Mouse (Mus musculus) embryonic facial prominence, embryonic 12.5 days (tissue): ENCODE measurements around the gene Map10. TPM values are rescaled to one million over a fixed set of nuclear protein-coding genes. Genes with fewer than 3 reads are reported as not detected.

Source experiments
- ATAC-seq: fragments of 200-750 bp; cut with Nextera tagmentation; 2 replicates; pipeline ENCODE4 v1.8.0; 2017; ENCODE audit not compliant: insufficient number of reproducible peaks, insufficient read depth, low FRiP score, low TSS enrichment
- H3K27ac ChIP-seq: fragments of 300-500 bp; sonication (generic); 2 replicates; pipeline ENCODE4 v1.5.1; 2016; ENCODE audit warnings: mild to moderate bottlenecking
- H3K27me3 ChIP-seq: fragments of 300-500 bp; sonication (generic); 2 replicates; pipeline ENCODE4 v1.6.1; 2016; ENCODE audit warnings: mild to moderate bottlenecking, moderate library complexity
- H3K36me3 ChIP-seq: fragments of 300-500 bp; sonication (generic); 2 replicates; pipeline ENCODE4 v1.6.1; 2016; ENCODE audit warnings: mild to moderate bottlenecking
- H3K4me1 ChIP-seq: fragments of 300-500 bp; sonication (generic); 2 replicates; pipeline ENCODE4 v1.6.1; 2016
- H3K4me2 ChIP-seq: fragments of 300-500 bp; sonication (generic); replicated peaks from 2 replicates; pipeline ENCODE4 v1.6.1; 2016; ENCODE audit warnings: mild to moderate bottlenecking, moderate library complexity
- H3K4me3 ChIP-seq: fragments of 300-500 bp; sonication (generic); 2 replicates; pipeline ENCODE4 v1.5.1; 2016; ENCODE audit warnings: mild to moderate bottlenecking
- H3K9ac ChIP-seq: fragments of 300-500 bp; sonication (generic); 2 replicates; pipeline ENCODE4 v1.6.1; 2016; ENCODE audit warnings: mild to moderate bottlenecking, moderate library complexity
- H3K9me3 ChIP-seq: fragments of 300-500 bp; sonication (generic); 2 replicates; pipeline ENCODE4 v1.6.1; 2016; ENCODE audit warnings: mild to moderate bottlenecking, moderate library complexity
- WGBS: fragments of 180-500 bp; shearing (Covaris S2); methylation state at CpG from one replicate; pipeline ENCODE4 v1.1.7; 2016; 5-methylcytosine and 5-hydroxymethylcytosine counted together
- polyA plus RNA-seq: library from polyadenylated mRNA; unstranded; fragments of >200 nt; fragmentation: Nextera tagmentation; extraction: Ambion mirVana; gene quantifications from 2 replicates; pipeline ENCODE4 v1.2.1, GENCODE M21; 2016

The Map10 gene
- polyA plus RNA-seq, 1 experiment from 2014 or later: 7.1 TPM

DNA sequence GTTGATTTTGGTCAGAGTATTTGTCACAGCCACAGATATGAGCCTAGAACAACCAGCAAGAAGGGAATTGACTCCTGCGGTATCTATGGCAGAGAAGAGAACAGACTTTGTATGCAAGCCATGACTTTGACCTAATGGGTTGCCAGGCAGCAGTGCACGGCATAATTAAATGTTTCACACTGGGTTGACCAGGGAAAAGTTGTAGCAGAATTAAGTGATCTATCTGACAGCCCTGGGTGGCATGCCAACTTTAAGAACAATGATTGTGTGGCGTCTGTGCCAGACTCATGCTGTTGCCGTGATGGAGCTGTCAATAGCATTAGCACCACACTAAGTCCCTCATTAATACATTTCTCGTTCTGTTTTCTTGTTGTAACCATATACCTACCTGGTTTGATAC lies 11.1 kb upstream of the Map10 start:
- H3K4me1 ChIP-seq: no peaks in the 10 kb centered on the region
- no peak overlapping the region for H3K9ac ChIP-seq
- no peak overlapping the region for H3K4me2 ChIP-seq
- no peak overlapping the region for H3K27ac ChIP-seq
- H3K9me3 ChIP-seq: no peaks in the 10 kb centered on the region
- 83% methylated on average over 5 of the region's 5 CpGs for WGBS
- H3K36me3 ChIP-seq: no peaks in the 10 kb centered on the region
- ATAC-seq: no peak
- H3K4me3 ChIP-seq: no peak overlapping the region
- H3K27me3 ChIP-seq: no peaks in the 10 kb centered on the region

DNA sequence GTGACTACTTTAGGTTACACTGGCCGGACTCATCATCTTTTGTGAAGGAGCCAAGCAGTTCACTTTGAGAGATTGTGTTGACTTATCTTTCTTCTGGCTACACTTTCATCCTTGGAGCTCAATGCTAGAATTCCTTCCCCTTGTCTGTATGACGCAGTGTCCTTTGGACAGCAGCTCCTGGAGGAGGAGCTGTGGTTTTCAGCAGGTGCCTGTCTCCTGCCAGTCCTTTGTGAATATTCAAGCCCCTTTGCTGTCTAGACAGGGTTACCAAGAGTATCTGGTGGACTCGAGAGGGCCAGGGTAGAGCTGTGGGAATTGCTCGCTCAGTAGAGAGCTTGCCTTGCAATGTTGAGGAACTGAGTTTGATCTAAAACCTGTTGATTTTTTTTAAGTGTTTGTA lies 10.7 kb upstream of the Map10 start:
- Histone ChIP-seq H3K36me3 (no peaks in the 10 kb centered on the region), H3K4me3 (no peak overlapping the region), H3K27ac (no peak overlapping the region), H3K9me3 (no peaks in the 10 kb centered on the region), H3K4me2 (no peak overlapping the region), H3K9ac (no peak overlapping the region), H3K4me1 (no peaks in the 10 kb centered on the region), H3K27me3 (no peaks in the 10 kb centered on the region)
- WGBS: 85% methylated on average over 4 of the region's 4 CpGs
- no peak for ATAC-seq

- Histone ChIP-seq H3K4me2 (no peak overlapping the region), H3K4me1 (no peaks in the 10 kb centered on the region), H3K36me3 (no peaks in the 10 kb centered on the region), H3K27ac (no peak overlapping the region), H3K9me3 (no peaks in the 10 kb centered on the region), H3K4me3 (no peak overlapping the region), H3K9ac (no peak overlapping the region), H3K27me3 (no peaks in the 10 kb centered on the region)
- WGBS: 87% methylated on average over 6 of the region's 6 CpGs
- no peak for ATAC-seq
Observed at GRCm38 (mm10) chr8:125660397-125660796, 9.2 kb upstream of the Map10 start.

DNA sequence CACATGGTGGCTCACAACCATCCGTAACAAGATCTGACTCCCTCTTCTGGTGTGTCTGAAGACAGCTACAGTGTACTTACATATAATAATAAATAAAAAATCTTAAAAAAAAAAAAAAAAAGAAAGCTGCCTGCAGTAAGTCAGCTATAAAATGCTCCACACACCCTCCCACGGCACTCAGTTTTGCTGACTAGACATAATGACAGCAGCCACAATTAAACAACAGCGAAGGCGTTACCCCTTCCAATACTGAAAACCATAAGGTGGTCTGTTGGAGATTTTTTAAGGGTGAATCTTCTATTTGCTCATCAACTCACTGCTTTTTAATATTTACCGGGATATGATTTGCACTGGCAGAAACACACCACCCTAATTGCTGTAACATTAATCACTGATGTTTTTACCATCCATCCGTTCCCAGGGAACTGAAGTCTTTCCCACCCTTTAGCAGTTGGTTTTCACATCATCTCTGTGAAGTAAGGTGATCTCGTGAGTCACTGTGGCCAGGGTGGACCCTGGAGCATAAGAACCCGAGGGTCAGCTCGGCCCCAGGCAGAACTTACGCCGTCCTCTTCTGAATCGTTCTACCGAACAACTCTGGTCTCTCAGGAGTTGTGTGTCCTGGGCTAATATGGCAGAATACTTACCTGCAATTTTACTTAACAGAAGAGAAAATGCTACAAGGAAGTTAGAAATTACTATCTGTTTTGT lies 7.5 kb upstream of the Map10 start:
- H3K4me3 ChIP-seq: no peak overlapping the region
- ATAC-seq: no peak
- 84% methylated on average over 13 of the region's 13 CpGs for WGBS
- no peaks in the 10 kb centered on the region for H3K9me3 ChIP-seq
- H3K4me2 ChIP-seq: no peak overlapping the region
- H3K27ac ChIP-seq: no peak overlapping the region
- H3K9ac ChIP-seq: no peak overlapping the region
- no peaks in the 10 kb centered on the region for H3K27me3 ChIP-seq
- no peaks in the 10 kb centered on the region for H3K36me3 ChIP-seq
- peaks cover 4% of the 10 kb centered on the region; the same call in 1 of the 2 replicates for H3K4me1 ChIP-seq

DNA sequence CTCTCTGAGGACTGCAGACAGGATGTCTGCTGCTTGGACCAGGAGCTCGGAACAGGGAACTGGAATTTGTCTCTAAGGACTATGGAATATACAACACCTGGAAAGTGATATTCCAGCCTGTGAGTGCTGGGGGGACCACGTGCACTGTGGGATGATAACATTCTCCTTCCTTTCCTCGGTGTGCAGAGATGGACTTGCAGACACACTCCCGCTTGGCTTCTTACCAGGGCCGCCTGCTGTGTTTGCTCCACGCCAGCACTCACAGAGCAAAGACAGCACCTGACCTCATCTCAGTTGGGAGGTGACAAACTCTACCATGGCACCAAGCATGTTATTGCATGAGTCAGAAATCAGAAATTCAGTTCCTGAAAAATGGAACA lies 7.0 kb upstream of the Map10 start:
- no peaks in the 10 kb centered on the region for H3K36me3 ChIP-seq
- H3K27ac ChIP-seq: no peak overlapping the region
- 66% methylated on average over 6 of the region's 6 CpGs for WGBS
- H3K4me2 ChIP-seq: no peak overlapping the region
- H3K9ac ChIP-seq: no peak overlapping the region
- no peaks in the 10 kb centered on the region for H3K27me3 ChIP-seq
- no peak overlapping the region for H3K4me3 ChIP-seq
- no peaks in the 10 kb centered on the region for H3K9me3 ChIP-seq
- ATAC-seq: 0 out of 2 replicates have a peak, but pooled peaks have one; percentile 52
- H3K4me1 ChIP-seq: peaks cover 4% of the 10 kb centered on the region; the same call in 1 of the 2 replicates

DNA sequence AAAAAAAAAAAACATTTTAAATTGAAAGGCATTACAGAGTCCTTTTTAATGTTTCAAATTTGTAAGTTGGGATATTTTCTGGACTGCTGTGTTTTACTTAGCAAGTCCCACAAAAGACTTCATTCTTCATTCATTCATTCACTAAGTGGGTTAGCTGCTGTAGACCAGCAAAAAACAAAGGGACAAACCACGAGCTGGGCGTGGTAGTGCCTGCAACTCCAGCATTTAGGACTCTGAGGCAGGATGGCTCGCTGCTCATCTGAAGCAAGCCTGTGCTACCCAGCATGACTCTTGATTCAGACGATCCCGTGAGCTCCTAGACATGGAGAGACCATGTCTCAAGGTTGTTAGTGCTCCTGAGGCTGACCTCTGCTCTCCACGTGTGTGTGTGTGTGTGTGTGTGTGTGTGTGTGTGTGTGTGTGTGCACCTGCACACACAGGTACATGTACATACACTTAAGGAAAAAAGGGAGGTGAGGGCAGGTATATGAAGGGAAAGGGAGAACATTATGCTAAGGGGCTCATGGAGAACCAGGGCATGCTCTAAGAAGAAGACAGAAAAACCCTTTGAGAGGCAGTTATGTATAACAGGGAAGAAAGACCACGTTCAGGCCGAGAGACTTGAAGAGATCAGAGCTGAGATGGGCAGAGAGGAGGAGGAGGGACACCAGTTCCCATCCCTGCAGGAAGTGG lies 4.3 kb upstream of the Map10 start:
- Histone ChIP-seq H3K4me2 (no peak overlapping the region), H3K4me1 (peaks cover 9% of the 10 kb centered on the region), H3K9me3 (peaks cover 6% of the 10 kb centered on the region), H3K27ac (no peak overlapping the region), H3K27me3 (no peaks in the 10 kb centered on the region), H3K4me3 (no peak overlapping the region), H3K36me3 (no peaks in the 10 kb centered on the region), H3K9ac (no peak overlapping the region)
- no peak for ATAC-seq
- 56% methylated on average over 8 of the region's 8 CpGs for WGBS

DNA sequence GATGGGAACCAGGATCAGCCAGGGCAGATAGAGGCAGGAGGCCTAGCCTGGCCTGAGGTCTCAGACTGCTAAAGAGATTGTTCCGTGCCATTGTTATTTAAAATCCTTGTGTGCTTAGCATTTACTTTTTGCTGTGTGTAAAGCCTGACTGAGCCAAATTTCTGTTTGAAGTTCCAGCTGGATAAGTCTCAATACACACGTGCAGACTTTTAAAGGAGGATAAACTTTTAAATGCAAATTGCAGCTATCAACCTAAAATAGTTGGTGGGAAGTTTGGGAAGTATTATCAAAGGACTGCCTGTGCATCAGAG lies 3.8 kb upstream of the Map10 start:
- Histone ChIP-seq H3K36me3 (0 out of 2 replicates have a peak, but pooled peaks cover 3% of the 10 kb centered on the region), H3K4me3 (no peak overlapping the region), H3K4me1 (peaks cover 9% of the 10 kb centered on the region), H3K27ac (no peak overlapping the region), H3K4me2 (no peak overlapping the region), H3K9me3 (peaks cover 11% of the 10 kb centered on the region), H3K27me3 (no peaks in the 10 kb centered on the region), H3K9ac (no peak overlapping the region)
- WGBS: 29% methylated on average over 2 of the region's 2 CpGs
- no peak for ATAC-seq

- 44% methylated on average over 5 of the region's 5 CpGs for whole genome bisulfite sequencing
- no peak for ATAC-seq
- Histone ChIP-seq H3K9me3 (peaks cover 15% of the 10 kb centered on the region), H3K27ac (no peak overlapping the region), H3K36me3 (0 out of 2 replicates have a peak, but pooled peaks cover 7% of the 10 kb centered on the region), H3K4me3 (no peak overlapping the region), H3K4me1 (peaks cover 9% of the 10 kb centered on the region), H3K9ac (no peak overlapping the region), H3K4me2 (no peak overlapping the region), H3K27me3 (no peaks in the 10 kb centered on the region)
Observed at GRCm38 (mm10) chr8:125666201-125666600, 3.4 kb upstream of the Map10 start.

- no peak for ATAC-seq
- no peaks in the 10 kb centered on the region for H3K27me3 ChIP-seq
- 82% methylated on average over 2 of the region's 2 CpGs for WGBS
- H3K27ac ChIP-seq: no peak overlapping the region
- H3K36me3 ChIP-seq: 0 out of 2 replicates have a peak, but pooled peaks cover 11% of the 10 kb centered on the region
- H3K9me3 ChIP-seq: peaks cover 26% of the 10 kb centered on the region
- no peak overlapping the region for H3K9ac ChIP-seq
- H3K4me2 ChIP-seq: no peak overlapping the region
- peaks cover 9% of the 10 kb centered on the region for H3K4me1 ChIP-seq
- H3K4me3 ChIP-seq: no peak overlapping the region
Observed at GRCm38 (mm10) chr8:125667248-125667647, 2.4 kb upstream of the Map10 start.

GRCm38 (mm10) chr8:125669159-125669699 lies 389 bp upstream of the Map10 start:
- Histone ChIP-seq H3K36me3 (0 out of 2 replicates have a peak, but pooled peaks cover 11% of the 10 kb centered on the region), H3K9me3 (peaks cover 26% of the 10 kb centered on the region), H3K4me1 (peaks cover 9% of the 10 kb centered on the region), H3K27me3 (no peaks in the 10 kb centered on the region), H3K27ac (no peak overlapping the region), H3K4me2 (peak overlapping the region; percentile 88), H3K4me3 (peak overlapping the region; percentile 61), H3K9ac (no peak overlapping the region)
- WGBS: 77% methylated on average over 14 of the region's 14 CpGs
- ATAC-seq: no peak

DNA sequence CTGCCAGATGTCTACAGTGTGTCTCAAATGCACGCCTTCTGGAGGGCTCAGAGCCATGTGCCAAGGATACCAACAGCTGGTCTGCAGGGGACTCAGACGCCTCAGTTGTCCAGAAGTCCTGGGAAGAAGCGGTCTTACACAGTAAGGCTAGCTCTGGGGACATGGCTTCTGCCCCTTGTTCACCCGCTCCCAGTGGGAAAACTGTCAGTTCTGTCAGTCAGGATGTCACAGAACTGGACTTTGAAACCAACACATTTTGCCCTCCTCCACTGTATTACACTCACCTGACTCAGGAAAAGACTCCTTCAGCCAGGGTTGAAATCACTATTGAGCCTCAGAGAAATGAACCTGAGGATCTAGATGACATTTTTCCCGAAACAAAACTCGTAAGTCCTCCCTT lies 802 bp downstream of the Map10 start:
- 0 out of 2 replicates have a peak overlapping the region, but pooled peaks have one; percentile 78 for H3K9ac ChIP-seq
- 97% methylated on average over 6 of the region's 6 CpGs for WGBS

GRCm38 (mm10) chr8:125670906-125671305 lies 1.3 kb downstream of the Map10 start:
- no peak overlapping the region for H3K27ac ChIP-seq
- no peak overlapping the region for H3K9ac ChIP-seq
- H3K4me3 ChIP-seq: no peak overlapping the region
- H3K4me1 ChIP-seq: peaks cover 9% of the 10 kb centered on the region
- no peak for ATAC-seq
- H3K36me3 ChIP-seq: 0 out of 2 replicates have a peak, but pooled peaks cover 11% of the 10 kb centered on the region
- peaks cover 26% of the 10 kb centered on the region for H3K9me3 ChIP-seq
- no peaks in the 10 kb centered on the region for H3K27me3 ChIP-seq
- H3K4me2 ChIP-seq: no peak overlapping the region
- 95% methylated on average over 9 of the region's 9 CpGs for WGBS

More for the DNA sequence above, 802 bp downstream of the Map10 start:
- Histone ChIP-seq H3K36me3 (0 out of 2 replicates have a peak, but pooled peaks cover 11% of the 10 kb centered on the region), H3K27ac (no peak overlapping the region), H3K4me3 (peak overlapping the region; percentile 61), H3K4me2 (peak overlapping the region; percentile 88), H3K4me1 (peaks cover 9% of the 10 kb centered on the region), H3K9me3 (peaks cover 26% of the 10 kb centered on the region), H3K27me3 (no peaks in the 10 kb centered on the region)
- ATAC-seq: no peak
